Mouse (Mus musculus): ENCODE data around the gene Siae. TPM values are rescaled to one million over a fixed set of nuclear protein-coding genes. Genes with fewer than 3 reads are reported as not detected.

Siae gene
- polyA plus RNA-seq, 1 experiment from 2014 or later, result 7.4 TPM

- Histone ChIP-seq H3K36me3 (replicated peaks) (no peaks in the 10 kb centered on the region), H3K9ac (no peak overlapping the region), H3K4me1 (peaks cover 9% of the 10 kb centered on the region; the same call in 1 of the 2 replicates), H3K27me3 (no peaks in the 10 kb centered on the region), H3K27ac (no peak overlapping the region), H3K4me3 (replicated peaks) (no peak overlapping the region), H3K9me3 (no peaks in the 10 kb centered on the region), H3K4me2 (no peak overlapping the region)
- 87% methylated on average over 2 of the region's 2 CpGs for WGBS
- ATAC-seq (ENCODE audit: low FRiP score), result no peak
Measured at GRCm38 (mm10) chr9:37567019-37567418, 11.5 kb downstream of the Siae start.

- Histone ChIP-seq H3K4me3 (replicated peaks) (no peak overlapping the region), H3K27ac (no peak overlapping the region), H3K9ac (no peak overlapping the region), H3K4me2 (no peak overlapping the region), H3K4me1 (peaks cover 9% of the 10 kb centered on the region; the same call in 1 of the 2 replicates), H3K36me3 (replicated peaks) (no peaks in the 10 kb centered on the region), H3K9me3 (no peaks in the 10 kb centered on the region), H3K27me3 (no peaks in the 10 kb centered on the region)
- ATAC-seq (ENCODE audit: low FRiP score), result no peak
- WGBS, result 63% methylated on average over 5 of the region's 5 CpGs
Measured at GRCm38 (mm10) chr9:37567454-37567853, 12.0 kb downstream of the Siae start.

DNA sequence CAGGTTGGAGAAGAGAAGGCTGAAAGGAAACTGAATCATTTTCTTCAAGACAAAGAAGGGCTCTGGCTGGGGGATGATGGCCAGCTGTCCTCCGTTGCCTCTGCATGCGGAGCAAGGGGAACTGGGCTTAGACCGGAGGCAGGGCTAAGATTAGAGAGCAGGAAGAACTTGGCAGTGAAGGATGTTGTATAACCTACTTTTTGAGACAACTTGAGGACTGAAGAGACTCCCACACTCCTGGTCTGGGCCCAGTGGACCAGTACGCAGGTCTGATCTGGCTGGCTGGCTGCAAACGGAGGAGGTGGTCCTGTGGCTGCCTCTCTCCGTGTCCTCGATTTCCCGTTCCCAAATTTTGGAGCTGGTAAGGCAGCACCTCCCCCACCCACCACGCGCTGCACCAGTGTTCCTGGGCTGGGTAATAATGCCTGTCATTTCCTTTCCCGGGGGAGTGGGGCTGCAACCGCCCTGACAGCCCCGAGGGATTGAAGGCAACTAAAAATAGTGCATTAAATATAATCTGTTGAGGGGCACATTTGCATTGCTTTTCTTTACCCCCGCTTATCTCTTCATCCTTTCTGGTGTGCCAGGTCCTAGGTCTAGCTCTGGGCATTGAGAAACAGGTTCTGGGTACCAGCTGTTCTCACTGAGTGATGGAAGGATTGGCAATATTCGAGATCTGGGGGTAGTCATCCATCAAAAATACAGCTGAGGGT, 12.6 kb downstream of the Siae start:
- peaks cover 9% of the 10 kb centered on the region; the same call in 1 of the 2 replicates for H3K4me1 ChIP-seq
- H3K4me2 ChIP-seq, result no peak overlapping the region
- 52% methylated on average over 15 of the region's 15 CpGs for WGBS
- no peaks in the 10 kb centered on the region for H3K9me3 ChIP-seq
- no peak overlapping the region for H3K27ac ChIP-seq
- H3K36me3 ChIP-seq (replicated peaks), result no peaks in the 10 kb centered on the region
- H3K4me3 ChIP-seq (replicated peaks), result no peak overlapping the region
- H3K27me3 ChIP-seq, result no peaks in the 10 kb centered on the region
- ATAC-seq (ENCODE audit: low FRiP score), result no peak
- no peak overlapping the region for H3K9ac ChIP-seq

DNA sequence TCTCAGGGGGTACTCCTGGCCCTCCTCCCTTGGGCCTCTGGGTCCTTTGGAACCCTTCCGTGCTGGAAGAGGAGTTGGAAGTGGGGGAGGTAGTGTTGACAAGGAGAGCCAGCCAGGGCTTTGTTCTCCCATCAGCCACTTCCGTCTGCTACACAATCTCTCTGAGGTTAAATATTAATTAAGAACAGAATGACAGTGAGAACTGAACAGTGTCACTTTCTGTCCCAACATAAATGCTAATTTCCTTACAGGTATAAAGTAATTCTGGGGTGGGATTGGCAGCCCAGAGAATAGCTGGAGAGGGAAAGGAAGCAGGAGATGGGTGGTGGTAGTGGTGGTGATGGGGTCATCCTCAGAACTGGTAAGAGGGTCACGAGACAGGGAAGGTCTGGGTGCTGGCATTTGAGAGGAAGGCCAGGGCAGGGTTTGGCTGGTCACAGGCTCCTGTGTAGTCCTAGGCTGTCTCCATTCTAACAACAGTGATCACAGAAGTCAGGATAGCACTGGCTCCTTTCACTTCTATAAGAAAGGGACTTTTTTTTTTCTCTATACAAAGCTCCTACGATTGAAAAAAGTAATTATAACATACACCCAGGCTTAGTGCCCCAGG, 13.2 kb downstream of the Siae start:
- H3K9ac ChIP-seq, result no peak overlapping the region
- H3K9me3 ChIP-seq, result no peaks in the 10 kb centered on the region
- H3K27me3 ChIP-seq, result no peaks in the 10 kb centered on the region
- no peak overlapping the region for H3K4me2 ChIP-seq
- ATAC-seq (ENCODE audit: low FRiP score), result no peak
- H3K4me3 ChIP-seq (replicated peaks), result no peak overlapping the region
- H3K36me3 ChIP-seq (replicated peaks), result no peaks in the 10 kb centered on the region
- no peak overlapping the region for H3K27ac ChIP-seq
- H3K4me1 ChIP-seq, result peaks cover 9% of the 10 kb centered on the region; the same call in 1 of the 2 replicates
- 40% methylated on average over 4 of the region's 4 CpGs for WGBS

DNA sequence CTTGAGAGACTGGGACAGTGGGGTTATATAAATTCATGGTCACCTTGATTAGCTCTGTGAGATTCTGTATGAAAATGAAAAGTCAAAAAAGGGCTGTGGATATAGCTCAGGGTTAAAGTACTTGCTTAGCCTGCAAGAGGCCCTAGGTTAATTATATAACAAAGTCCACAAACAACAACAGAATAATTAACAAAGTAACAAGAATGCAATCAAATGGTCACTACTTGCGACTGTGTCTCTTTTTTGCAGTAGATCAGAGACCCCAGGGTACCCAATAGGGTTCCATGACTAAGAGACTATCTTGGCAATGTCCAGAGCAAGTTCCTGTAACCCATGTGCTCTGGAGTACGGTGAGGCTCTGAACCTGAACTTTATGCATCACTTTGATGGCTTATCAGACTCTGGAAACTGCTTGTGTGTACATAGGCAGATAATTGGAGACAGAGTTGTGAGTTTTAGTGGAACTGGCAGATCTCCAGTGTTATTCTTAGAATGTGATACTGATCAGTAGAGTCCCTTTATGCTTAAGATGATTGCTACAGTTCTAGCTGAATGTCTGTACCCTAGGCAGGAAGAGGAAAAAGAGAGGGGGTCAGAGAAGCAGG, 13.8 kb downstream of the Siae start:
- Histone ChIP-seq H3K36me3 (replicated peaks) (no peaks in the 10 kb centered on the region), H3K4me3 (replicated peaks) (no peak overlapping the region), H3K9ac (no peak overlapping the region), H3K27ac (no peak overlapping the region), H3K27me3 (no peaks in the 10 kb centered on the region), H3K4me1 (peaks cover 9% of the 10 kb centered on the region; the same call in 1 of the 2 replicates), H3K9me3 (no peaks in the 10 kb centered on the region), H3K4me2 (no peak overlapping the region)
- 68% methylated on average over 2 of the region's 2 CpGs for WGBS
- no peak for ATAC-seq (ENCODE audit: low FRiP score)

- no peak overlapping the region for H3K4me3 ChIP-seq (replicated peaks)
- ATAC-seq (ENCODE audit: low FRiP score), result no peak
- WGBS, result 68% methylated on average over 3 of the region's 3 CpGs
- H3K27me3 ChIP-seq, result no peaks in the 10 kb centered on the region
- H3K4me2 ChIP-seq, result no peak overlapping the region
- H3K9me3 ChIP-seq, result no peaks in the 10 kb centered on the region
- H3K4me1 ChIP-seq, result peaks cover 14% of the 10 kb centered on the region
- H3K36me3 ChIP-seq (replicated peaks), result no peaks in the 10 kb centered on the region
- no peak overlapping the region for H3K27ac ChIP-seq
- no peak overlapping the region for H3K9ac ChIP-seq
Measured at GRCm38 (mm10) chr9:37572204-37572876, 16.8 kb downstream of the Siae start.

- Histone ChIP-seq H3K9me3 (no peaks in the 10 kb centered on the region), H3K27me3 (no peaks in the 10 kb centered on the region), H3K27ac (peak overlapping the region; percentile 56; the same call in 1 of the 2 replicates), H3K9ac (no peak overlapping the region; the same call in 1 of the 2 replicates), H3K4me2 (peak overlapping the region; percentile 24; the same call in 1 of the 2 replicates), H3K4me1 (peaks cover 5% of the 10 kb centered on the region; the same call in 1 of the 2 replicates), H3K4me3 (replicated peaks) (no peak overlapping the region), H3K36me3 (replicated peaks) (no peaks in the 10 kb centered on the region)
- peak; percentile 65; the same call in 1 of the 2 replicates for ATAC-seq (ENCODE audit: low FRiP score)
- 35% methylated on average over 14 of the region's 14 CpGs for WGBS
Measured at GRCm38 (mm10) chr9:37576436-37576930, 21.0 kb downstream of the Siae start.

DNA sequence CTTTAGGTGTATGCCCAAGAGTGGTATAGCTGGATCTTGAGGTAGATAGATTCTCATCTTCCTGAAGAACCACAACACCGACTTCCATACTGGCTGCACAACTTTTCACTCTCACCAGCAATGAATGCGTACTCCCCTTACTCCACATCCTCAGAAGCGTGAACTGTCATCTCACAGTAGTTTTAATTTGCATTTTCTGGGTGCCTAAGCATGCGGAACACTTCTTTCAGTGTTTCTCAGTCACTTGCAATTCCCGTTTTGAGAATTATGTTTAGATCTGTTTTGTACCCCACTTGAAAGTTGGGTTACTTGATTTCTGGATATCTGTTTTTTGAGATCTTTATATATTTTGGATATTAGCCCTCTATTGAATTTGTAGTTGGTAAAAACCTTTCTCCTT, 28.1 kb downstream of the Siae start:
- no peaks in the 10 kb centered on the region for H3K36me3 ChIP-seq (replicated peaks)
- H3K9me3 ChIP-seq, result no peaks in the 10 kb centered on the region
- H3K4me1 ChIP-seq, result no peaks in the 10 kb centered on the region
- H3K9ac ChIP-seq, result no peak overlapping the region
- H3K4me2 ChIP-seq, result no peak overlapping the region
- no peaks in the 10 kb centered on the region for H3K27me3 ChIP-seq
- no peak overlapping the region for H3K4me3 ChIP-seq (replicated peaks)
- H3K27ac ChIP-seq, result no peak overlapping the region
- ATAC-seq (ENCODE audit: low FRiP score), result no peak
- 85% methylated on average over 5 of the region's 5 CpGs for WGBS

DNA sequence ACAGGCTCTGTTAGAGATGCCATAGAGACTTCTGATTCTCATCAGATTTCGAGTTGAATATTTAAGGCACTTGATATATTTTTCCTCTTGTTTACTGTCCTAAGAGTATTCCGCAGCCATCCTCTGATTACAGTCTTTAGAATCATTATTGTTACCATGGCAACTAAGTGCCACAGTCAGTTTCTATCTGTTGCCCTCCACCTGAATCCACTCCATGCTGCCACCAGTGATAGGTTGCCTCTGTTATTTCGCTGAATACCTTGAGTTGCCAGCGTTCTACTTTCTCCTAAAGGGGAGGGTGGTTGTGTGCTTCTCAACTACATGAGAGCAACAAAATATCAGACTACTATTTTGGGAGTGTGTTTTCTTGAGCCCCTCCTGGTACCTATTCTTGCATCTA, 31.2 kb downstream of the Siae start:
- Histone ChIP-seq H3K9ac (no peak overlapping the region), H3K4me3 (replicated peaks) (no peak overlapping the region), H3K27ac (no peak overlapping the region), H3K4me2 (no peak overlapping the region), H3K27me3 (no peaks in the 10 kb centered on the region), H3K36me3 (replicated peaks) (no peaks in the 10 kb centered on the region), H3K4me1 (no peaks in the 10 kb centered on the region), H3K9me3 (no peaks in the 10 kb centered on the region)
- ATAC-seq (ENCODE audit: low FRiP score), result no peak
- WGBS, result 78% methylated on average over 4 of the region's 4 CpGs

GRCm38 (mm10) chr9:37590381-37590780, 34.9 kb downstream of the Siae start:
- Histone ChIP-seq H3K9ac (no peak overlapping the region), H3K9me3 (no peaks in the 10 kb centered on the region), H3K27ac (no peak overlapping the region), H3K27me3 (no peaks in the 10 kb centered on the region), H3K36me3 (replicated peaks) (no peaks in the 10 kb centered on the region), H3K4me3 (replicated peaks) (no peak overlapping the region), H3K4me1 (no peaks in the 10 kb centered on the region), H3K4me2 (no peak overlapping the region)
- no peak for ATAC-seq (ENCODE audit: low FRiP score)
- 87% methylated on average over 4 of the region's 4 CpGs for WGBS

DNA sequence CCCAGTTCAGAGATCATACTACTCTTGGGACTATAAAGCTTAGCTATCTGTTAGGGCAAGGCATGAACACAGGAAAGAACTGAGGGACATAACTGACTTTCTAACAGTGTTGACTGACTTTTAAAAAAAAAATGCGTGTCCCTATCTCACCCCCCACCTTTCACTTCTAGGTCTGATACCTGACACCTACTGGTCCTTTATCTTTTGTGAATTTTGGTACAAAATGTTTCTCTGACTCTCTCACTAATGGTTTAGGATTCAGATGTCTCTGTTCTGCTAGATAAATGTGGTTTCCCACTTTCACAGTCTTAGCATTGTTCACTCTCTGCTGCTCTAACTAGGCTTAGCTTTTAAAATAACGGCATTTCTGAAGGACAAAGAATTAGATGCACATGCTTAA, 36.5 kb downstream of the Siae start:
- H3K9ac ChIP-seq, result no peak overlapping the region
- 64% methylated on average over 2 of the region's 2 CpGs for WGBS
- H3K9me3 ChIP-seq, result no peaks in the 10 kb centered on the region
- H3K36me3 ChIP-seq (replicated peaks), result no peaks in the 10 kb centered on the region
- no peak for ATAC-seq (ENCODE audit: low FRiP score)
- no peaks in the 10 kb centered on the region for H3K4me1 ChIP-seq
- H3K4me3 ChIP-seq (replicated peaks), result no peak overlapping the region
- H3K27ac ChIP-seq, result no peak overlapping the region
- no peaks in the 10 kb centered on the region for H3K27me3 ChIP-seq
- no peak overlapping the region for H3K4me2 ChIP-seq

- Histone ChIP-seq H3K4me1 (no peaks in the 10 kb centered on the region), H3K27ac (no peak overlapping the region)
- 66% methylated on average over 6 of the region's 6 CpGs for WGBS
Measured at GRCm38 (mm10) chr9:37592633-37593032, 37.1 kb downstream of the Siae start.

More at GRCm38 (mm10) chr9:37592633-37593032, 37.1 kb downstream of the Siae start:
- Histone ChIP-seq H3K9me3 (no peaks in the 10 kb centered on the region), H3K27me3 (no peaks in the 10 kb centered on the region), H3K36me3 (replicated peaks) (no peaks in the 10 kb centered on the region), H3K4me3 (replicated peaks) (no peak overlapping the region), H3K4me2 (no peak overlapping the region), H3K9ac (no peak overlapping the region)
- ATAC-seq (ENCODE audit: low FRiP score), result no peak
